Mouse (Mus musculus) testis, adult 2 months (tissue): Measurements from ENCODE around the gene Sh3bp2.

Experiments
- CTCF ChIP-seq: fragments of 200-500 bp; IDR thresholded peaks from 2 replicates; pipeline ENCODE4 v1.5.1; 2012; ENCODE audit warnings: low read depth, mild to moderate bottlenecking, inconsistent platforms, low read length, moderate library complexity; ENCODE audit not compliant: control insufficient read depth, insufficient read depth, insufficient replicate concordance
- POLR2A ChIP-seq: fragments of 200-500 bp; IDR thresholded peaks from 2 replicates; pipeline ENCODE4 v1.6.1; 2012; ENCODE audit warnings: low read depth, mild to moderate bottlenecking, inconsistent platforms, low read length, moderate library complexity; ENCODE audit not compliant: control insufficient read depth

DNA sequence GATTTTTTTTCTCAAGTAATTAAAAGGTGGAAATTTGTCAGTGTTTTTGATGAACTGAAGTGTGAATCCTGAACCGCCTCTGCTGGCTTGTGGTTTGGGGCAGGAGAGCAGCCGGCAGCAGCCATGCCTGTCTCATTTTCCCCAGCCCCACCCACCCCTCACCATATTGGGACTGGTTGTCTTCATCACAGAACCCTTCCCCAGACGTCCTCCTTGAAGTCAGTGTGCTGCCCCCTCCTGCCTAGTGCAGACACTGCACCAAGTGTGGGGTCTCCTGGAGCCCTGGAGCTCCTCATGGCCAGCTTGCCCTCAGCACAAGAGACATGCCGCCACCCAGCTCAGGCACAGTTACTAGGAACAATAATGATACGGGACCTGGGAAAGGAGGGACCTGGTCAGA lies 12.9 kb downstream of the Sh3bp2 start:
- TF ChIP-seq POLR2A (no peak), CTCF (no peak; the same call in 1 of the 2 replicates)
